Mouse (Mus musculus) large intestine, adult 2 months (tissue): Measurements from ENCODE around the gene Rgs10. TPM values are rescaled to one million over a fixed set of nuclear protein-coding genes. Genes with fewer than 3 reads are reported as not detected.

Source experiments
- DNase-seq: peaks from one replicate; pipeline ENCODE4 v3.0.0-alpha.2; 2012; ENCODE audit warnings: low read depth, low spot score
- WGBS: fragments of 180-500 bp; shearing (Covaris S2); methylation state at CpG from one replicate; pipeline ENCODE4 v1.1.7; 2018; 5-methylcytosine and 5-hydroxymethylcytosine counted together
- polyA plus RNA-seq: library from polyadenylated mRNA; depleted of rRNA; stranded (reverse); fragments of >200 nt; gene quantifications from 2 replicates; pipeline ENCODE4 v1.2.3, GENCODE M21; 2012

Rgs10 gene
- polyA plus RNA-seq, 1 experiment: 15.6 TPM

DNA sequence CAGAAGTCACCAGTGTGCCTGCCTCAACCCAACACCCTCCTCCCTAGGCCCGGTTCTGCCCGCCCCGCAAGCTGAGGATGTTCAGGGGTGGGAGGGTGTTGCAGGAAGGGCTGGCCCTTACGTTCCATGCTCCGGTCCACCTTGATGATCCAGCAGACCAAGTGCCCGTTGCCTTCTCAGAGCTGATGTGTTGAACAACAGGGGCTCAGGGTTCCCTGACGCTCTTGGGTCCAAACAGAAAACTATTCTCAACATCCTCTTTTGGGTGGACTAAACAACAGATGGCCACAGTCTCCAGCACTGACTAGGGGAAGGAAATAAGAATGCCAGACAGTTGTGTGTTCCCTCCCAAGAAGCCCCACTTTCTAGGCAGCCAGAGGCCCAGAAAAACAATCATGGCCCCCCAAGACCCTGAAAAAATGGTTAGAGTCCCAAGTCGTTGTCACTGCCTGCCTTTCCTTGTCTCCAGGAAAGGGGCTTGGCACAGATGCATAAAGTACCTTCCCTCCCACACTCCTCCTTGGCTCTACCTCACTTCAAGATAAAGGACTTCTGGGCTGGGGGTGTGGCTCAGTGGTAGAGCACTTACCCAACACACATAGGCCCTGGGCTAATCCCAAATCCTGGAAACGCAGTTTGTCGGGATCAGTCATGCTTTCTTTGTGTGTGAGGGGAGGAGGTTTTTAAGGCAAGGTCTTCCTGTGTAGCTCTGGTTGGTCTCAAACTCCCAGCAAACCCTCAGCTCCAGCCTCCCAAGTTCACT is 6.3 kb downstream of the Rgs10 start:
- 64% methylated on average over 10 of the region's 10 CpGs for WGBS
- no peak for DNase-seq

DNA sequence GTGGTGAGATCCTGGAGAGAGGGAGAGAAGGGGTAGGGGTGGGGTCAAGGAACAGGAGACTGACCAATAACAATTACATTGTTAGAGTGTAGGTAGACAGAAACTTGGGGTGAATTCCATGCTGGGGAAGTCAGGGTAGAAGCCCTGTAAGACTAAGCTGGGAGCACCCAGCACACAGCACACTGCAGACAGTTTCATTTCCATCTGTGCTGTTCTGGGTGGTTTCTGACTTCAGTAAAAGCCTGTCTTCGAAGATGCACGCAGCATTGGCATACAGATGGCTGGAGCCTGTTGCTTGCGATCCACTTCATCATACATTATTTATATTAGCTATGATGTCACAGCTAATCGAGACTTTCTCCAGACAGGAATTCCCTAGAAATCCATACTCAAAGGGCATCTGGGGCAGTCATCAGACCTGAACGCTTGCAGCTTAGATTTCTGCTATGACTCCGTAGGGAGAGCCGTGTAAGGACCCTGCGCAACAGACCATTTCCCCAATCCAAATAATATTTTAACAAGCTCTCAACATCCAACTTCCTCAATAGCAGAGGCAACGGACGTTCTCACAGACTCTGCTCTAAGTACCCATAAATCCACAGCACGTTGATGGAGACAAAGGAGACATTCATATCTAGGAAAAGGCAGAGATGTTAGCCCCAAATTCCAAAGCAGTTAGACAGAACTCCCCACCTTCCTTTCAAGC is 7.7 kb downstream of the Rgs10 start:
- no peak for DNase-seq
- 40% methylated on average over 11 of the region's 11 CpGs for WGBS

DNA sequence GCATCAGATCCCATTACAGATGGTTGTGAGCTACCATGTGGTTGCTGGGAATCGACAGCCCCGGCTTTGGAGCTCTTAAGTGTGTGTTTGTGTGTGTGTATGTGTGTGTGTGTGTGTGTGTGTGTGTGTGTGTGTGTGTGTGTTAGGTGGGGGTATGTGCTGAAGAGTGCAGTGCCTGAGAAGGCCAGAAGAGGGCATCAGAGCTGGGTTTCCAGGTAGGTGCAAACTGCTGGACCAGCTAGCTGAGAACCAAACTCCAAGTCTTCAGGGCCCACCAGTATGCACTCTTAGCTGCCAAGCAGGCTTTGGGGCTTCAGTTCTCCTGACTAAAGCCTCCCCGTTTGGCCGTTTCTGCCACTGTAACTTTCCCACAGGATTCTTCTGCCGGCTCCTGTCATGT is 10.3 kb downstream of the Rgs10 start:
- 91% methylated on average over 5 of the region's 5 CpGs for WGBS

DNA sequence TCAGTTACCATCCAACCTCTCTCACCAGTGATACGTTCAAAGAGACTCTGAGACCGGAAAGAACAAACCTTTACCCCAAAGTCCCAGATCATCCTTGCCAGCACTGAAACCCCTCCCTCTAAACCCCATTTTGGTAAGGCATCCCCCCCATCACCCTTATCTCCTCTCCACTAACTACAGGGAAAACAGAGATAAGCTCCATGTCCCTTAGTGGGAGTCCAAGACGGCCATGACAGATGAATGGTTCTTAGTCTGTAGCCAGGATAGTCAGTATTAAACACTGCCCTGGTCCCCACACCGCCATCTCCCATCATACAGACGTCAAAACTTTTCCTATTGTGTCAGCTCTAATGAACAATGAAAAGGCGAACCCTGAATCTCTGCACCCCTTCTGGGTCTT is 14.6 kb downstream of the Rgs10 start:
- 86% methylated on average over 6 of the region's 6 CpGs for WGBS
- no peak for DNase-seq

More for the DNA sequence above, 10.3 kb downstream of the Rgs10 start:
- DNase-seq: no peak

DNA sequence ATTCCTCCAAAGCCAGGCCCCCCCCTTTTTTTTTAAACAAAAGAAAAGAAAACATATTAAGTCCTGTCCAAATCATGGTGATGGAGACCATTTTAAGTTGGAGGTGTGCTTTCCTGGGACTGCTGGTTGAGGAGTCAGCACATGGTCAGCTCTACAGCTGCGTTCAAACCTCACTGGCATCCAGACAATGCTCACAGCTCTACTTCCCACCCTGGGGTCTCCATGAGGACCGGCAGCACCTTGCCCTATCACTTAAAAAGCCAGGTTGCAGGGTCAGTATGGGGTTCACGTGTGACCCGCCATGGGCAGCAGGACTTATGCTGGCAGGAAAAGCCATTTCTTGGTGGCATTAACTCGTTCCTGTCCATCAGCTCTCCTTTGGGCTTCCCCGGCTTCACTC is 15.0 kb downstream of the Rgs10 start:
- WGBS: 52% methylated on average over 6 of the region's 6 CpGs

GRCm38 (mm10) chr7:128403128-128403527 is 15.4 kb downstream of the Rgs10 start:
- no peak for DNase-seq
- WGBS: 43% methylated on average over 10 of the region's 10 CpGs

More for the DNA sequence above, 15.0 kb downstream of the Rgs10 start:
- DNase-seq: no peak

DNA sequence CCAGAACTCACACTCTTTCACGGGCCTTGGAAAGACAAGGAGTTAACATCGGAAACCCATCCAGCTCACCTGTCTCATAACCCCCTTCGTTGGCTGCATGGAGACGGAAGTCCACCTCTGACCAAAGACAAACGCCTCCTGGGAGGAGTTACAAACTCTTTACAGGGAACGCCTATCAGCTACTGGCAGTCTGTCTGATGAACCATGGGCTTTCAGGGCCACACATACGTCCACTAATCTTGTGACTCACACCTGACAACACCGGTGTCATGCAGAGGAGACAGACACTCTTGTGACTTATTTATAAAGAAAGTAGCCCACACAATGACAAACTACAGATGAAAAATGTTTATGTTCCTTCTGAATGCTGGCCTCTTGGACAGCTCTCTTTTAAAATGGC is 16.0 kb downstream of the Rgs10 start:
- 80% methylated on average over 8 of the region's 8 CpGs for WGBS
- DNase-seq: no peak

DNA sequence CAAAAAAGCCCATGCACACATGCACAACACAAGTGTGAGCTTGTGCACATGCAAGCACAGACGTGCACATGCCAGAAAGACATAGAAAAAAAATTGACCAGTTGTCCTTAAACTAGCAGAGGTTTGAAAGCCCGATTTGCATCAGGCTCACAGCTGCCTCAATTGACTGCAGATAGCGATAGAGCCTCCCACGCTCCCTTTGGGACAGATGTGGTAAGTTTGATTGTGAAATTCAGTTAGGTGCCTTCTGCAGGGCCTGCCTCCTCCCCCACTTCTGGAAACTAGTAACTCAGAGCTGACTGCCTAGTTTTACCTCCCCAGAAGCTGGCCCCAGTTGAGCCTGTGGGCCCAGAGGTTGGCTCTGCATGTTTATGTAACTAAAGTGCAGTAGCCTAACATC is 19.9 kb downstream of the Rgs10 start:
- WGBS: 68% methylated on average over 4 of the region's 4 CpGs
- no peak for DNase-seq

- 64% methylated on average over 2 of the region's 2 CpGs for WGBS
Observed at GRCm38 (mm10) chr7:128397066-128397465, 21.5 kb downstream of the Rgs10 start.

DNA sequence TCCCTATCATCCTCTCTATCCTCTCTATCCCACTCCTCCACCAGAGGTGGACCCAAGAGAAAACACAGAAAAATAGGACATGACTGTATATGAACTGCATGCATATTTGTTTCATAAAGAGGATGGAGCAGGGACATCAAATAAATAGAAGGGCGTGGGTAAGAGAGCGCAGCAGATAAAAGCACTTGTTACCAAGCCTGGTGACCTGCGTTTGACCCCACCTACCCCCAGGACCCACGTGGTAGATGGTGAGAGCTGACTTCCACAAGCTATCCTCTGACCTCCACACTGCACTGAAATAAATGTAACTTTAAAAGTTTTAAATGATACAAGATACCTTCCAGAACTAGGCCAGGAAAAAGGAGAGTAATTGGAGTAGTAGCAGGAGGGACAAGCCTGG is 24.8 kb downstream of the Rgs10 start:
- 52% methylated on average over 4 of the region's 4 CpGs for WGBS
- no peak for DNase-seq

More at GRCm38 (mm10) chr7:128397066-128397465, 21.5 kb downstream of the Rgs10 start:
- DNase-seq: no peak

DNA sequence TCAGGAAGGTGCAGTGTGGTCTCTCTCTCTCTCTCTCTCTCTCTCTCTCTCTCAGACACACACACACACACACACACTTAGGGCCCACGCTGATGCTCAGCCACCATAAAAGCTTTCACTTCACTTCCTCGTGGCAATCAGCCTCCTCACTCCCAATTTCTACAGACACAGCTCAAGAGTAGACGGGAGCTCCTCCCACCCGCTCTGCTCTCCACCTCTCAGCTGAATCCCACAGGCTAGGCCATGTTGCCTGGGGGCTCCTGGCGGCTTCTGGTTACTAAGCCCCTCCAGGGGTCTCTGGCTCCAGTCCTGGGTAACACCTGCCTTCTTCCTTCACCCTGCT is 25.6 kb downstream of the Rgs10 start:
- DNase-seq: no peak
- WGBS: 40% methylated on average over 5 of the region's 5 CpGs

DNA sequence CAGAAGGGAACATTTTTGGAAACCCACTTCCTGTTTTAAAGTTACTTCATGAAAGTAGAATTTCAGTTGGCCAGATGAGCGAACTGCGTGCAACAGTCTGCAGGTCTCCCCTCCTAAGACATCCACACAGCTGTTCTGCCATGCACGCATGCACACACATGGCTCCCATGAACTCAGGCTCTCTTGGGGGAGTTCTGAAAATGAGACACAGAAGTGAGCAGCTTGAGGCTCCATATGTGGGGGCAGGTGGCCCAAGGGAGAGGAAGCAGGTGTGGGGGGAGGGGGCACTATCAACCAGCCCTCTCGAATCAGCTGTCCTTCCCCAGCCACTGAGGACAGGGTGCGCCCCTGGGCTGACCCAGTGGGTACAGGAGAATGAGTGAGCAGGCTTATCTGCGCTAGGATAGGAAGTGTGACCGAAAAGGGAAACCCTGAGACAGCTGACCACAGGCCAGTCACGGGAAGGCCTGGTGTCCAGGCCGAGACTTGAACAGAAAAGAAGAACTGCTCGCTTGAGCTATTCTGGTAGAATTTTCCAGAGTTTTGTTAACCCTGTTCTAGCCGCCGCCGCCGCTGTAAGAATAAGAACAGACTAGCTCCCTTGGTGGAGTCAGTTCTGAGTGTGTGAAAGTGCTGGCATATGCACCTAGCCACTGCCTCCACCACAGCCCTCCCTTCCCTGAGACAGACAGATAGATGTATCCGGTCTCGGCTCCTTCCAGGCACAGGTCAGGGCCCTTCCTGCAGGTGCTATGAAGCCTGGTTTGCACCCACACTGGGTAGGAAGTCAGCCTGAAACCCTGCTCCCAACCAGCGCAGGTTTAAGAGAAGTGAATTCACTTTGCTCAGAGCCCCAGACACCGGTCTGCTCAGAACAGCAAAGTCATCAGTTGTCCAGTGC is 26.2 kb downstream of the Rgs10 start:
- DNase-seq: no peak
- WGBS: 77% methylated on average over 18 of the region's 18 CpGs

DNA sequence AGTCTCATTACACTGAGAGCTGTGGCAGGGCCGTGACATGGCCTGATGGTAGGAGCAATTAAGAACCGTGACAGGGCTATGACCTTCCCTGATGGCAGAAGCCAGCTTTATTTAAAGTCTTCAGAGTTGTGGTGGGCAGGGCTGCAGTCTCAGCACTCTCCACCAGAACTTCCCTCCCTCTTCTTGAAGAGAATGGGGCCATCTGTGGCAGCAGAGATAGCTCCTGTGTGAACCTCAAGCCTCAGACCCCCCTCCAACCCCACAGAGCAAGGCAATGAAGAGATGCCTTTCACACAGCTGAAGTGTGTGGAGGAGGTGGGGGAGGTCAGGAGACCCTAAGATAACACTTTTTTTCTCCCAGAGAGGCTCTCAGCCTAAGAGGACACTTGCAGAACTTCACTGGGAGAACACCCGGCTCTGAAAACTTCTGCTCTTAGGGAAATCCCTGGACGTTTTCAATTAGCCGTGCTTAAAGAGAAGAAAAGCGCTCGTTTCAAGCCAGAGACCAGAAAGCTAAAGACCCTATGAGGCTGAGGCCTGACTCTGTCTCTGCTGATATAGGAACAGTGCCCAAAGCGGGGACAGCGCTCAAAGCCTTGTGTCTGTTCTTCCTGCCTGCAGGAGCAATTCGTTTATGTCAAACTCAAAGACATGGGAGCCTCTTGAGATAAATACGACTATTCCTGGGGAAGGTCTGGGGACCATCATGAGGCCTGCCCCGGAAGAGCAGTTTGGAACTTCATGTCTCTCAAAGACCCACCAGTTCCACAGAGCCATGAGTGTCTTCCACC is 27.1 kb downstream of the Rgs10 start:
- DNase-seq: no peak
- WGBS: 68% methylated on average over 12 of the region's 12 CpGs

DNA sequence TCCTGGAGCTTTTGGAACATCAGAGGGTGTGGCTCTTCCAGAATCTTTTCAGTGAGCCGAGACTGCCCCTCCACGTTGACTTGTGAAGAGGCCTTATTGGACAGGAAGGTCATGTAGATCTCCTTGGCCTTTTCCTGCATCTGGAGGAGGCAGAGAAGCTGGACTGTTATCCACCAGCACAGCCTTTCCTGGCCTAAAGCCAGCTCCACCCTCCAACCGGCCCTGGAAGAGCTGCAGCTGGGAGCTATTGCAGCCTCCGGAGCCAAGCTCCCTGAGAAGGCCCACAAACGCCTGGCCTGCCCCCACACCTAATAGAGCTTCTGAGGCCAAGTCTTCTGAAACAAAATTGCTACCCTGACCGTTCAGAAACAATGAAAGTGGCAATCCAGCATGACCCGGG is 29.6 kb downstream of the Rgs10 start:
- 21% methylated on average over 7 of the region's 7 CpGs for WGBS
- no peak for DNase-seq

- WGBS: 41% methylated on average over 10 of the region's 10 CpGs
- DNase-seq: no peak
Observed at GRCm38 (mm10) chr7:128383726-128384463, 34.7 kb downstream of the Rgs10 start.

DNA sequence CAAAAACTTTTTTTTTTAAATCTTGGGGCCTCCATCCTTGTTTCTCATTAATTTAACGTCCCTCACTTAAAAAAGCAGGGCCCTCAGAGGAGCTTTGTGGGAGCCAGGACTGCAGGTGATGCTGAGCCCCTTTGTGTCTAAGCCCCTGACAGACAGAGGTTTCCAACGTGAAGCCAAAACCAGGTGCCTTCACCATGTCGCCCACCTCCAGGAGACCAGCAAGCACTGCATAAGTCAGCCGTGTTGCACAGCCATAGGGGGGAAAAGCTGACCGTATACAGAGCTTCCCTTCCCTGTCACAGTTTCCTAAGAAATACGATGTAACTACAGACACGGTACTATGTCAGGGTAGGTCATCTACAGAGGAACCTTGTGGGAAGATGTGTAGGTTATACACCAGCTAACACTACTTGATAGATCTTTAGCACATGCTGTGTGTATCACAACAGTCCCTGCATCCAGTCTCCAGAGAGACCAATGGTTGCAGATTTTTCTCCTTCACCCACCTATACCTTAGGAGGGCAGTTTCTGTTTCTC is 35.3 kb downstream of the Rgs10 start:
- no peak for DNase-seq
- 73% methylated on average over 7 of the region's 7 CpGs for WGBS

GRCm38 (mm10) chr7:128382527-128382860 is 36.1 kb downstream of the Rgs10 start:
- DNase-seq: no peak
- 90% methylated on average over 6 of the region's 6 CpGs for WGBS

- WGBS: 75% methylated on average over 14 of the region's 14 CpGs
- DNase-seq: no peak
Observed at GRCm38 (mm10) chr7:128381811-128382526, 36.6 kb downstream of the Rgs10 start.
